ENCODE assay signal across 9 mouse cellular contexts in the genomic region with DNA sequence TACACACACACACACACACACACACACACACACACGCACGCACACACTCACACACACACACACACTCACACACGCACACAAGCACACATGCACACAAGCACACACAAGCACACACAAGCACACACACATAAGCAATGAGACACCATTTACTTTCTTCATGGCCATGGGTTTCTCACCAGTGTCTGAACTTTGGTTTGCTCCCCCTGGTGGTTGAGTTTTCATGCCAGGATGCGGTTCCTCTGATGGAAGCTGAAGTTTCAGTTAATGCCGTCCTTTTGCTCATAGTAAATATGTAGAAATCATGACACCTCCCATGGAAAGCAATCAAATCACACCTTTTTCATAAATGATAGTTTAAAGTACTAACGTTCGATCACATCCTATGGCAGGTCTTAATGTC. TPM values are rescaled to one million over a fixed set of nuclear protein-coding genes. Genes with fewer than 3 reads are reported as not detected.
DNase-seq lines count a peak whose midpoint lies in the region; ATAC-seq lines count a peak whose summit lies in the region.
"Had no signal": no experiment of that assay in that cellular context is flagged by ENCODE, and none has a peak within 500 bp of the region (broad histone marks: within the 10 kb centered on the region; RNA-seq: fewer than 3 reads in every experiment).

No protein-coding gene starts in this region.

- no peak overlapping the region for H3K9ac ChIP-seq in hindbrain, embryonic 16.5 days (ENCODE audit: low read depth, low read length)
- no peak overlapping the region for H3K9ac ChIP-seq in heart, embryonic 12.5 days

- no peak overlapping the region for H3K4me2 ChIP-seq in hindbrain, embryonic 16.5 days (ENCODE audit: low read length)
- no peak overlapping the region for H3K4me2 ChIP-seq in heart, embryonic 12.5 days

- no peaks in the 10 kb centered on the region for H3K9me3 ChIP-seq in hindbrain, embryonic 10.5 days
- no peaks in the 10 kb centered on the region for H3K9me3 ChIP-seq in hindbrain, embryonic 16.5 days (ENCODE audit: control insufficient read depth, low read length)
- H3K9me3 ChIP-seq in heart, embryonic 12.5 days (replicated peaks) = no peaks in the 10 kb centered on the region

- peak; percentile 30 for DNase-seq in hindbrain, embryonic 10.5 days (ENCODE audit: low spot score)
- peak; percentile 40 to 45 for DNase-seq in right cerebral cortex, adult 2 months (ENCODE audit: low spot score in 2 of 2)
- no peak for DNase-seq in right cerebral cortex, postnatal 36 days (ENCODE audit: low spot score in 2 of 2)
- peak; percentile 34 for DNase-seq in embryo, embryonic 9.5 days (ENCODE audit: extremely low spot score)
- DNase-seq in lung, postnatal 10 days = peak; percentile 63
- no peak for DNase-seq in urinary bladder, postnatal 36 days (ENCODE audit: low spot score in 2 of 2)

- 77% methylated on average over 7 of the region's 7 CpGs for WGBS in hindbrain, embryonic 10.5 days
- 78% methylated on average over 7 of the region's 7 CpGs for WGBS in hindbrain, embryonic 16.5 days
- 71% methylated on average over 7 of the region's 7 CpGs for WGBS in heart, embryonic 12.5 days

- no peak for ATAC-seq in hindbrain, embryonic 16.5 days
- ATAC-seq in heart, embryonic 12.5 days (ENCODE audit: insufficient number of reproducible peaks, low FRiP score) = no peak

- H3K4me3 ChIP-seq in hindbrain, embryonic 10.5 days = no peak overlapping the region
- H3K4me3 ChIP-seq in hindbrain, embryonic 16.5 days (ENCODE audit: low read length) = no peak overlapping the region
- H3K4me3 ChIP-seq in heart, embryonic 12.5 days = no peak overlapping the region

- H3K27me3 ChIP-seq in hindbrain, embryonic 10.5 days (ENCODE audit: insufficient read depth, poor library complexity, severe bottlenecking) = no peaks in the 10 kb centered on the region
- no peaks in the 10 kb centered on the region for H3K27me3 ChIP-seq in hindbrain, embryonic 16.5 days (replicated peaks; ENCODE audit: control insufficient read depth, insufficient read depth, low read length)
- H3K27me3 ChIP-seq in heart, embryonic 12.5 days (replicated peaks) = no peaks in the 10 kb centered on the region

- no peak overlapping the region for H3K27ac ChIP-seq in hindbrain, embryonic 10.5 days
- H3K27ac ChIP-seq in hindbrain, embryonic 16.5 days (ENCODE audit: low read depth, low read length) = no peak overlapping the region
- H3K27ac ChIP-seq in heart, embryonic 12.5 days (ENCODE audit: poor library complexity, severe bottlenecking) = no peak overlapping the region
- H3K27ac ChIP-seq: macrophage had no signal

- H3K36me3 ChIP-seq in hindbrain, embryonic 10.5 days = no peaks in the 10 kb centered on the region
- H3K36me3 ChIP-seq in hindbrain, embryonic 16.5 days (ENCODE audit: control insufficient read depth, insufficient read depth, low read length) = no peaks in the 10 kb centered on the region
- no peaks in the 10 kb centered on the region for H3K36me3 ChIP-seq in heart, embryonic 12.5 days

- H3K4me1 ChIP-seq in hindbrain, embryonic 10.5 days (replicated peaks) = peaks cover 7% of the 10 kb centered on the region; the same call in 1 of the 2 replicates
- no peaks in the 10 kb centered on the region for H3K4me1 ChIP-seq in hindbrain, embryonic 16.5 days (ENCODE audit: control insufficient read depth, insufficient read depth, low read depth, low read length)
- H3K4me1 ChIP-seq in heart, embryonic 12.5 days (replicated peaks) = 0 out of 2 replicates have a peak, but pooled peaks cover 3% of the 10 kb centered on the region

RNA-seq across cellular contexts. Expression of a gene that starts 23.8 kb away (rescaled TPM):
- polyA plus RNA-seq in hindbrain, embryonic 10.5 days (2016; fragmentation: Nextera tagmentation; extraction: Ambion mirVana) = 48.5 and 65.4 TPM in 2 replicates
- 103 and 111 TPM in 2 replicates for polyA plus RNA-seq in hindbrain, embryonic 16.5 days (2015; fragmentation: Nextera tagmentation; extraction: Ambion mirVana)
- 90.4 and 97.4 TPM in 2 replicates for polyA plus RNA-seq in heart, embryonic 12.5 days (2016; fragmentation: Nextera tagmentation; extraction: Ambion mirVana)

Comparison
In these comparisons a context has a peak if more than half of its experiments do, and no peak if none do; other contexts are left out.
1. DNase-seq: peak in hindbrain, embryonic 10.5 days (single experiment), right cerebral cortex, adult 2 months (2 of 2), embryo, embryonic 9.5 days (single experiment) and lung, postnatal 10 days (single experiment); none in right cerebral cortex, postnatal 36 days (0 of 2) and urinary bladder, postnatal 36 days (0 of 2).